Mouse (Mus musculus) midbrain, embryonic 10.5 days (tissue): ENCODE data around the gene Chkb. TPM values are rescaled to one million over a fixed set of nuclear protein-coding genes. Genes with fewer than 3 reads are reported as not detected.
A peak's percentile ranks its signal among the peaks of the same experiment; 100 is the strongest.

Experiments
- DNase-seq: peaks from one replicate; pipeline ENCODE4 v3.0.0-alpha.2; 2017; ENCODE audit warnings: low spot score
- H3K27ac ChIP-seq: fragments of 300-500 bp; sonication (generic); replicated peaks from 2 replicates; pipeline ENCODE4 v1.5.1; 2016; ENCODE audit warnings: mild to moderate bottlenecking
- H3K27me3 ChIP-seq: fragments of 300-500 bp; sonication (generic); 2 replicates; pipeline ENCODE4 v1.6.1; 2016; ENCODE audit warnings: low read depth, mild to moderate bottlenecking; ENCODE audit not compliant: poor library complexity, severe bottlenecking
- H3K36me3 ChIP-seq: fragments of 300-500 bp; sonication (generic); 2 replicates; pipeline ENCODE4 v1.6.1; 2016; ENCODE audit warnings: mild to moderate bottlenecking, moderate library complexity
- H3K4me1 ChIP-seq: fragments of 300-500 bp; sonication (generic); 2 replicates; pipeline ENCODE4 v1.6.1; 2016
- H3K4me3 ChIP-seq: fragments of 300-500 bp; sonication (generic); 2 replicates; pipeline ENCODE4 v1.5.1; 2016; ENCODE audit warnings: mild to moderate bottlenecking, moderate library complexity
- H3K9me3 ChIP-seq: fragments of 300-500 bp; sonication (generic); replicated peaks from 2 replicates; pipeline ENCODE4 v1.6.1; 2016; ENCODE audit warnings: mild to moderate bottlenecking
- WGBS: fragments of 180-500 bp; shearing (Covaris S2); methylation state at CpG from one replicate; pipeline ENCODE4 v1.1.7; 2016; 5-methylcytosine and 5-hydroxymethylcytosine counted together
- polyA plus RNA-seq: library from polyadenylated mRNA; unstranded; fragments of >200 nt; fragmentation: Nextera tagmentation; extraction: Ambion mirVana; gene quantifications from 2 replicates; pipeline ENCODE4 v1.2.1, GENCODE M21; 2016

Chkb gene
- polyA plus RNA-seq, result 44.1 and 53.4 TPM in 2 replicates

DNA sequence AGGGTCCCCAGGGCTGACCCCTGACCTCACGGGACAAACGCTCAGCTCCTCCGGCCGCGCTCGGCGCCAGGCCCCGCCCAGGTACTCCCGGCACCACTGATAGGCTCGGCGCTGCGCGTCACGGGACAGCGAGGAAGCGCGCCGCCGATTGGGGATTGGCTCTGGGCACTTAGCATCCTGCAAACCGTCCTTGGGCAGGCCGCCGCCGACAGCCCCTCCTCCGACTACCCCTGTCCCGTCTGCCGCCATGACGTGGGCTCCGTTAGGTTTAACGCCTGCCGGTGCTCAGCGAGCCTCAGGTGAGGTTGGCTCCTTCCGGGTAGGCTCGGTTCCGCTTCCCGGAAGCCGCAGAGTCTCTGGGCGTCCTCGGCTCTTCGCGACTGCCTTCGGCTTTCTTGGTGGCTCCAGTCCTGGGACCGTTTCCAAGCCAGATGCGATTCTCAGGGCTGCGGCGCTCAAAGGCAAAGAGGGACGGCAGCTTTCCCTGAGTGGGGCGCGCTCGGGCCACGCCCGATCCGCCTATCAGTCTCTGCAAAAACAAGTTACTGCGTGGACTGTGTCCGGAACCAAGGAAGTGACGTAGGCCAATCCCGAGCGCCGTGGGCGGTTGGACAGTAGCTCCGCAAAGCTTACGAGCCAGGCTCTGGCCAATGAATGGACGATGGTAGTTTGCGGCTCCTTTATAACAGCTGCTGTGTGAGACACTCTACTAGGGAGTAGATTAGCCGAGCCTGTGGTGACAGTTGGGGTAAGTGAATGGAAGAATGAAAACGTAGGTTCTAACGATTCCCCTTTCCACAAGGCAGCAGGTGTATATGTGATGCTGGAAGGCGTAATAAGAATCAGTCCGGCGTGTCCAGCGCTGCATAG, at the start of gene Chkb, which contains the start of the genes C730034F03Rik and Gm44502:
Gene Chkb (minus strand): TSS at position 557 of the 870 bp plus-strand sequence.
Gene C730034F03Rik (plus strand): TSS at position 238 of the 870 bp plus-strand sequence.
Gene Gm44502 (minus strand): TSS at position 345 of the 870 bp plus-strand sequence.
- Histone ChIP-seq H3K9me3 (no peaks in the 10 kb centered on the region), H3K27me3 (peaks cover 13% of the 10 kb centered on the region; the same call in 1 of the 2 replicates), H3K27ac (peak within 1 kb of the TSS; percentile 96), H3K4me1 (peaks cover 38% of the 10 kb centered on the region), H3K36me3 (peaks cover 31% of the 10 kb centered on the region), H3K4me3 (peak within 1 kb of the TSS; percentile 84)
- under 1% methylated on average over 70 of the region's 70 CpGs for WGBS
- DNase-seq, result peak; percentile 94

DNA sequence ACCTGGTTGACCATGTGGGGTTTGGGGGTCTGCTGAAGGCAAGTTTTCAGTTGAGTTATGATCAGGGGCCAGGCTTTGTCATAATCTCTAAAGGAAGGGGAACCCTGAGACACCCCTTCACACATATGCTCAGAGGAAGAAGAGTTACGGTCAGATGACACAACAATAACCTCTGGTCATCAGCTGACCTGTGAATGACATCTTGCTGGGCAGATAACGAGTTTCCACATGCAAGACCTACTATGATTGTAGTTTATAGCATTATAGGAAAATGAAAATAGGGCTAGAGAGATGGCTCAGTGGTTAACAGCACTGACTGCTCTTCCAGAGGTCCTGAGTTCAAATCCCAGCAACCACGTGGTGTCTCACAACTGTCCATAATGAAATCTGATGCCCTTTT, 48.9 kb upstream of the Chkb start:
- H3K36me3 ChIP-seq, result no peaks in the 10 kb centered on the region
- H3K4me3 ChIP-seq, result no peak overlapping the region
- H3K27ac ChIP-seq, result no peak overlapping the region
- H3K4me1 ChIP-seq, result peaks cover 30% of the 10 kb centered on the region
- H3K9me3 ChIP-seq, result no peaks in the 10 kb centered on the region
- WGBS, result 86% methylated on average over 3 of the region's 3 CpGs
- H3K27me3 ChIP-seq, result peaks cover 19% of the 10 kb centered on the region
- DNase-seq, result no peak

DNA sequence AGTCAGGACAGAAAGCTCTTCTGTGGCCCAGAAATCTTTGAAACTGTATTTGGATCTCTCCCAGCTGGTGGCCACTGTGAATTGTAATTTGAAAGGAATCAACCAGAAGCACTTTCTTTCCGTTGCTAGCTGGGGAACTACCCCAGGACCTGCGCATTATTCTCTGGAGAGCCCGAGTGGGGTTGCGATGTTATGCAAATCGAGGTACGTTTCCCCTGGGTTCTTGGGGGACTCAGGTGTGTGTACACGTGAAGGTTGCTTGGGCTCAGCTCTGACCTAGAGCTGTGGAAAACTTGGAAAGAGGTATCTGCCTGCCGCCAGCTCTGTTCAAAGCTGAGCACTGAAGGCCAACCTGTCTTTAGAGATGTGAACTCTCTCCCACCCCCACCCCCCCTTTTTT, 48.1 kb upstream of the Chkb start:
- Histone ChIP-seq H3K9me3 (no peaks in the 10 kb centered on the region), H3K27me3 (peaks cover 19% of the 10 kb centered on the region), H3K4me1 (peaks cover 30% of the 10 kb centered on the region), H3K36me3 (0 out of 2 replicates have a peak, but pooled peaks cover 2% of the 10 kb centered on the region), H3K27ac (no peak overlapping the region), H3K4me3 (no peak overlapping the region)
- WGBS, result 41% methylated on average over 8 of the region's 8 CpGs
- no peak for DNase-seq

DNA sequence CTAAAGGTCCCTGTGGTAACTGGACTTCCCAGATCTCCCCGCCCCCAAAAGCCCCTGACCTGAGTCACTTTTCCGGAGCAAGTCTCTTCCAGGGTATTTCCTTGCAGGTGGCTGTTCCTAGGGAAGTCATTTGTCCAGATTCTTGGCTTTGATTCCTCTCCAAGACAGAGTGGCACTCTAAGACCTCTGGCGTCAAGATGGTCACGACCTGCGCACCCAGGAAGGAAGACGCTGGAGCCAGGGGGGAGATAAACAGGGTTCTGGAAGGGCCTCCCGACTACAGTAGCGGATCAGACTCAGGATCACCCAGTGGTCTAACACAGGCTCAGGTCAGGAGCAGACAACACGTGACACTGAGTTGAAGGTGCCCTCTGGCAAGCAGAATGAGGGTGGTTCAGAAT, 47.4 kb upstream of the Chkb start, which contains the start of gene Arsa:
Gene Arsa (minus strand): TSS at position 335 of the 401 bp plus-strand sequence.
- Histone ChIP-seq H3K27ac (peak within 1 kb of the TSS; percentile 85), H3K27me3 (peaks cover 19% of the 10 kb centered on the region), H3K9me3 (no peaks in the 10 kb centered on the region), H3K36me3 (0 out of 2 replicates have a peak, but pooled peaks cover 2% of the 10 kb centered on the region), H3K4me3 (peak within 1 kb of the TSS; percentile 70), H3K4me1 (peaks cover 30% of the 10 kb centered on the region)
- WGBS, result 34% methylated on average over 9 of the region's 9 CpGs
- no peak for DNase-seq

DNA sequence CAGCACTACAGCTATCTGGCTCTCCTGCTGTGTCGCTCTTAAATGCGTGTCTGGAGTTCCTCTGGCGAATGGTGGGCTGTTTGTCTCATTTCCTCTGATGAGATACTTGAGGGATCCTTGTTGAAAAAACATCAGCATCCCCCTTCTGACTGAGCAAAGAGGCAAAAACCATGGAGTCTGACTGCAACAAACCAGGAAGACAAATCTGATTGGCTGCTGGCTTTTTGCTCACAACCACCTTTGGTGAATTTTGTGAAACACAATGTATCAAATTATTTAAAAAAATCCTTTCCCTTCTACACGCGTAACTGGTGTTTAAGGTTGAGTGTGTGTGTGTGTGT, 46.7 kb upstream of the Chkb start:
- Histone ChIP-seq H3K4me1 (peaks cover 30% of the 10 kb centered on the region), H3K27me3 (peaks cover 19% of the 10 kb centered on the region), H3K4me3 (peak overlapping the region; percentile 70), H3K9me3 (no peaks in the 10 kb centered on the region), H3K36me3 (0 out of 2 replicates have a peak, but pooled peaks cover 2% of the 10 kb centered on the region), H3K27ac (peak overlapping the region; percentile 85)
- 4% methylated on average over 5 of the region's 5 CpGs for WGBS
- DNase-seq, result no peak

DNA sequence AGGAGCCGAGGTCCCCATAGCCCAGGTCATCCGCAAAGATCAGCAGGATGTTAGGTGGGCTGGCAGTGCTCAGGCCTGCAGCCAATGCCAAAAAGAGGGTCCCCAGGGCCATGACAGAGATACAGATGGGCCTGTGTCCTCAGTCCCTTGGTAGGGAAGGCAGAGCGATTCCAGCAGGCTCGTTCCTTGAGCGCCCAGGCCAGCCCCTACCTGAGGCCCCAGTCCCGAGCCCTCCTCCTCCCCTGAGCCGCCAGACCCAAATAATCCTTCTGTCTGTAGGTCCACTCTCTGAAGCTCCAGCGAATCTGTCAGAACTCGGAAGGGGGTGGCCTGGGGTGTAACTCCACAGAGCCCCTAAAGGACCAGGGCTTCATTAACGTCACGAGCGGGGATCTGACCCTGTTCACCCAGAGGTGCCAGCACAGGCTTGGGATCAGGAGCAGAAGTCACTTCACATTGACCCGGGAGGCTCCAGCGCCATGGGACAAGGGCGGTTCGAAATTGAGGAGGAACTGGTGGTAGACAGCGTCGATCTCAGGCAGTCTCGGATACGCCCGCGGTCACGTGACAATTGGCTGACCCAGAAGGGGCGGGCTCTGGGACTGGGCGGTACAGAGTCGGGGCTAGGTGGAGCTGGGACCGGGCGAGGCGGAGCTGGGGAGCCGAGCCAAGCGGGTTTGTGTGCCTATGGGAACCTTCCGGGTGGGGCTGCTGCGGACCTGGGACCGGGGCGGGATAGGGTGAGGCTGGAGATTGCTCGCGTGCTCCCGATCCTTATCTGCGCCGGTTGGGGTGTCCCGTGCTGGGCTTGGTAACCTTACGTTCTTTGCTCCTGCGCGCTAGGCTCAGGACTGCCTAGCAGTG, 46.1 kb upstream of the Chkb start:
- 10% methylated on average over 44 of the region's 44 CpGs for WGBS
- H3K27me3 ChIP-seq, result peaks cover 19% of the 10 kb centered on the region
- DNase-seq, result peak; percentile 90
- peaks cover 30% of the 10 kb centered on the region for H3K4me1 ChIP-seq
- H3K27ac ChIP-seq, result peak overlapping the region; percentile 85
- H3K36me3 ChIP-seq, result 0 out of 2 replicates have a peak, but pooled peaks cover 2% of the 10 kb centered on the region
- H3K9me3 ChIP-seq, result no peaks in the 10 kb centered on the region
- peak overlapping the region; percentile 70 for H3K4me3 ChIP-seq

DNA sequence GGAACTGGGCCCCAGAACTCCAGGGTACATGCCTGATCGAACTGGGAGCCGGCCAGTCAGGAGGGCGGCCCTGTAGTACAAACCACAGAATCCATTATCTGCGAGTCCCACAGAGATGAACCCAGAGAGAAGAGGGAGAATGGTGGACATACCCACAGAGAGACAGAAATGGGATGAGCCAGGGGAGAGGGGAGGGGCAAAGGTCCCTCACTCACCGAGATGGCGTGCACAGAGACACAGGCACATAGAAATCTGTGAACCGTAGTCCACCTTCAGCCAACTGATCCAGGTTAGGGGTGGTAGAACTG, 45.5 kb upstream of the Chkb start:
- 88% methylated on average over 7 of the region's 7 CpGs for WGBS
- H3K27me3 ChIP-seq, result peaks cover 19% of the 10 kb centered on the region
- H3K4me1 ChIP-seq, result peaks cover 30% of the 10 kb centered on the region
- no peaks in the 10 kb centered on the region for H3K9me3 ChIP-seq
- peak overlapping the region; percentile 70 for H3K4me3 ChIP-seq
- peak overlapping the region; percentile 85 for H3K27ac ChIP-seq
- 0 out of 2 replicates have a peak, but pooled peaks cover 2% of the 10 kb centered on the region for H3K36me3 ChIP-seq
- DNase-seq, result no peak

DNA sequence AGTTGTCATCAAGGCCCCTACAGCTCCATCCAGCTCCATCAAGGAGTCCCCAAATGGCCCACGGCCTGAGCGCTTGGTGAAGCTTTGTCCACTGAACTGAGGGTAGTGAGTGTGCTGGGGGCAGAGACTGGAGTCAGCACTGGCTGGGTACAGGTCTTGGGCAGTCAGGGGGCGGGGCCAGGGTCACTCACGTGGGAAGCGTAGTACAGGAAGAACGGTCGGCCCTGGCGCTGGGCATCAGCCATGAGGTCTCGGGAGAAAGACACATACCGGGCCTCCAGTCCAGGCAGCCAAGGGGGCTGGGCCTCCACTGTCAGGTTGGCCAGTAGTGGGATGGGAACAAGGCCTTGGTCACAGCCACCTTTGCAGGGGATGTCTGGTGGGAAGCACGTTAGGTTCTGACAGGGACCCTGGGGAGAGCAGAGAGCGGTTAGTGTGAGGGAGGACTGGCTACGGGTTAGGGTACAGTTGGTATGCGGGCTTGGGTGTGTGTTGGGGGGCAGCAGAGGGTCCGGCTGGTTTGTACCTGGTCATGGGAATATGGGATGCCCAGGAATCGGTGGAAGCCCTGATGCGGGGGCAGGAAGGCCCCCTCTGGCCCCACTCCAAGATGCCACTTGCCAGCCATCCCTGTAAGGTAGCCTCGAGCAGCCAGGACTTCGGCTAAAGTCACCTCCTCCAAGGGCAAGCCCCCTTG, 45.0 kb upstream of the Chkb start:
- 92% methylated on average over 19 of the region's 19 CpGs for WGBS
- DNase-seq, result no peak
- H3K4me3 ChIP-seq, result no peak overlapping the region
- H3K4me1 ChIP-seq, result peaks cover 30% of the 10 kb centered on the region
- H3K9me3 ChIP-seq, result no peaks in the 10 kb centered on the region
- H3K36me3 ChIP-seq, result 0 out of 2 replicates have a peak, but pooled peaks cover 2% of the 10 kb centered on the region
- H3K27ac ChIP-seq, result no peak overlapping the region
- peaks cover 19% of the 10 kb centered on the region for H3K27me3 ChIP-seq

DNA sequence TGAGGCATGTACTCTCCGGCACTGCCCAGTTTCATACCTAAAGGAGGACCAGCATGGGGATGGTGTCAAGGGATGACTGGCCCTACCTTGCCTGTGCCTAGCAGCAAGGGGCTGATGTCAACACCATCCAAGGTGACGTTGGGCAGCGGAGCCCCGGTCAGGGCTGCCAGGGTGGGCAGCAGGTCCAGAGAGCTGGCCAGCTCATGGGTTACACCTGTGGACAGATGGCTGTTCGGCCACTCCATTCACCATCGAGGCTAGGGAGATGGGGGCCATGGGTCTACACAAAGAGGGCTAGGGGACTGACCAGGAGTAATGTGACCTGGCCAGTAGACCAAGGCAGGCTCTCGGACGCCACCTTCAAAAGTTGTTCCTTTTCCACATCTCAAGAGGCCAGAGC, 44.2 kb upstream of the Chkb start:
- H3K4me3 ChIP-seq, result no peak overlapping the region
- no peaks in the 10 kb centered on the region for H3K9me3 ChIP-seq
- H3K27ac ChIP-seq, result no peak overlapping the region
- H3K27me3 ChIP-seq, result peaks cover 19% of the 10 kb centered on the region
- H3K4me1 ChIP-seq, result peaks cover 30% of the 10 kb centered on the region
- H3K36me3 ChIP-seq, result 0 out of 2 replicates have a peak, but pooled peaks cover 2% of the 10 kb centered on the region
- DNase-seq, result no peak
- 92% methylated on average over 8 of the region's 8 CpGs for WGBS

DNA sequence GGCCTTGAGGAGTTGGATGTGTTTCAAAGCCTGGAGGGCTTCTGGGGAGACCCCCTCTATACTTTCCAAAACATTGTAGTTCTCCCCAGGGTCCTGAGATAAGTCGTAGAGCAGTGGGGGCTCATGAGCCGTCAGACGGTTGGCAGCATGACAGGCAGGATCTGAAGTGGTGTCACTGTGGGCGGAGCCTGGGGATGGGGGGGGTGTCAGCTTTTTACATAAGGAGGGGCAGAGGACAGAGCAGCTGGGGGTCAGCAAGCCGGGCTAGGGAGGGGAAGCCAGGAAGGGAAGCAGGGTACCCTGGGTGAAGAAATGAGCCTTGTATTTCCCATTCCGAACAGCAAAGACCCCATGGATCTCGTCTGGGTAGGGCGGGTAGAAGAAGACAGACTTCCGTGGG, 43.7 kb upstream of the Chkb start:
- DNase-seq, result no peak
- Histone ChIP-seq H3K4me1 (peaks cover 30% of the 10 kb centered on the region), H3K36me3 (0 out of 2 replicates have a peak, but pooled peaks cover 2% of the 10 kb centered on the region), H3K27me3 (peaks cover 17% of the 10 kb centered on the region), H3K9me3 (no peaks in the 10 kb centered on the region), H3K27ac (no peak overlapping the region), H3K4me3 (no peak overlapping the region)
- WGBS, result 89% methylated on average over 9 of the region's 9 CpGs

DNA sequence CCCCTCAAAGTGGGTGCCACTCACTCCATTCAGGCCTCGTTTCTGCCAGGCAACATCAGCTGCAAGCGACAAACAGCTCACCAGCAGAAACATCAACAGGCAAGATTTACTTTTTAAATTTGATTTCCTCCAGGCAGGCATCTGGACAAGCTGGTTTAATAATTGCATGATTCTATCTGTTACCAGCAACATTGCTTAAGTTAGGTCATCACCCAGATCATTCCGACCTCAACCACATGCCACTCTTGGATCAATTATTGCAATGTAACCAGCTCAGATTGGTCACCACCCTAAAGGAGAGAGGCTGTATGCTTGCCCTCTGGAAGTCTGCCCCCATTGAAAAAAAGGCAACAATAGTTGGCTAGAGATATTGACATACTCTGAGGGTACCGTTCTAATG, 41.8 kb upstream of the Chkb start:
- Histone ChIP-seq H3K9me3 (no peaks in the 10 kb centered on the region), H3K27me3 (peaks cover 7% of the 10 kb centered on the region), H3K27ac (no peak overlapping the region), H3K4me3 (no peak overlapping the region), H3K36me3 (0 out of 2 replicates have a peak, but pooled peaks cover 2% of the 10 kb centered on the region), H3K4me1 (peaks cover 18% of the 10 kb centered on the region)
- 90% methylated on average over 4 of the region's 4 CpGs for WGBS
- no peak for DNase-seq

DNA sequence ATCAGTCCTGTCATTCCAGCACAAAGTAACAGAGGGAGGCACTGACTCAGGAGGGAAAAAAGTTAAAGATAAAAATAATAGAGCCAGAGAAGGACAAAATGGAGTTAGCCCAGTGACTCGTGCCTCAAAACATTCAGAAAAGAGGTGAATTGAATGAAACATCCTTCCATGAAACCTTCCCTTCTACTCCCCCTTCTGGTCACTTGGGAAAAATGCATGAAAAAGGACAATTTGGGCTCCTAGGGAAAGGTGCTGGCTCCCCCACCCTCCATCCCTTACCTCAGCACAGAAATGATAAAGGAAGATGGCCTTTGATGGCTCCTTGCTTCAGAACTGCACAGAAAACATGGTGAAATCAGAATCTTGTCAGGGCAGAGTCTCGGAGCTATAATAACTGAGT, 38.9 kb upstream of the Chkb start:
- peaks cover 5% of the 10 kb centered on the region for H3K36me3 ChIP-seq
- H3K4me3 ChIP-seq, result no peak overlapping the region
- peaks cover 4% of the 10 kb centered on the region; the same call in 1 of the 2 replicates for H3K4me1 ChIP-seq
- no peaks in the 10 kb centered on the region for H3K27me3 ChIP-seq
- DNase-seq, result no peak
- no peaks in the 10 kb centered on the region for H3K9me3 ChIP-seq
- 30% methylated on average over 2 of the region's 2 CpGs for WGBS
- H3K27ac ChIP-seq, result no peak overlapping the region
